Mouse (Mus musculus) spleen, adult 2 months (tissue): ENCODE data around the gene Cir1.

Source experiments
- CTCF ChIP-seq: fragments of 200-500 bp; IDR thresholded peaks from 2 replicates; pipeline ENCODE4 v1.5.1; 2011; ENCODE audit warnings: mild to moderate bottlenecking, inconsistent platforms; ENCODE audit not compliant: insufficient read depth, insufficient read length, insufficient replicate concordance; ENCODE audit errors: extremely low read depth
- POLR2A ChIP-seq: fragments of 200-500 bp; IDR thresholded peaks from 2 replicates; pipeline ENCODE4 v1.6.1; 2011; ENCODE audit warnings: low read depth, low read length, inconsistent platforms

GRCm38 (mm10) chr2:73291130-73291529 lies 21.4 kb downstream of the Cir1 start:
- TF ChIP-seq CTCF (no peak), POLR2A (no peak)
